Mouse (Mus musculus) lung, postnatal 0 days (tissue): Measurements from ENCODE around the gene Fras1.

ENCODE experiments used
- CTCF ChIP-seq: IDR thresholded peaks from 2 replicates; pipeline ENCODE4 v1.5.1; 2016; ENCODE audit warnings: antibody characterized with exemption, mild to moderate bottlenecking
- EP300 ChIP-seq: IDR thresholded peaks from 2 replicates; pipeline ENCODE4 v1.6.1; 2016; ENCODE audit warnings: antibody characterized with exemption, mild to moderate bottlenecking, control low read depth

DNA sequence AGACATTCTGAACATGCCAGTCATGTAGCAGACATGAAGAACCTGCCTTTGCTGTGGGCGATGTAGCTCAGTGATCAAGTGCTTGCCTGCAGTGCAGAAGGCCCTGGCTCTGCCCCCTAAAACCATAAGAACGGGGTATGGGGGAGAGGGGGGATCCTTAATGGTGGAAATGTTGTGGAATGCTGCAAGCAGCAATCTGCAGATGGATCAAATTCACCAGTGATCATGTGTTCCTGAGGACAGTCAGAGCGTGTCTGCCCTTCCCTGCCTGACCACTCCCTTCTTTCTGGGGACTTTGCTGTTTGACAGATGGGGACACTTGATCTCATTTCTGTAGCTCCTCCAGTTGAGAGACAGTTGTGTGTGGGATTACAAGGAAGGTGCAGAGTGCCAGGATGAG is 431.1 kb downstream of the Fras1 start:
- no peak for TF ChIP-seq EP300
- TF ChIP-seq CTCF: no peak
